Mouse (Mus musculus) liver, embryonic 11.5 days (tissue): ENCODE data around the gene H2al1a. TPM values are rescaled to one million over a fixed set of nuclear protein-coding genes. Genes with fewer than 3 reads are reported as not detected.
"Not testable (repeated sequence)": the region's sequence is repeated elsewhere in the genome, so short reads cannot be mapped to it uniquely, and the experiment has no call there.

ENCODE experiments used
- ATAC-seq: fragments of 200-750 bp; cut with Nextera tagmentation; replicated peaks from 2 replicates; pipeline ENCODE4 v1.8.0; 2017; ENCODE audit warnings: moderate number of reproducible peaks, mild to moderate bottlenecking, moderate TSS enrichment, moderate library complexity; ENCODE audit not compliant: low FRiP score
- DNase-seq: peaks from one replicate; pipeline ENCODE4 v3.0.0-alpha.2; 2017; ENCODE audit warnings: low spot score
- H3K27ac ChIP-seq: fragments of 300-500 bp; sonication (generic); 2 replicates; pipeline ENCODE4 v1.5.1; 2014; ENCODE audit warnings: mild to moderate bottlenecking, low read depth, low read length, control low read depth
- H3K27me3 ChIP-seq: fragments of 300-500 bp; sonication (generic); replicated peaks from 2 replicates; pipeline ENCODE4 v1.6.1; 2014; ENCODE audit warnings: low read length, mixed read lengths; ENCODE audit not compliant: control insufficient read depth, insufficient read depth
- H3K36me3 ChIP-seq: fragments of 300-500 bp; sonication (generic); 2 replicates; pipeline ENCODE4 v1.6.1; 2014; ENCODE audit warnings: mild to moderate bottlenecking, low read length, moderate library complexity, mixed read lengths; ENCODE audit not compliant: control insufficient read depth, insufficient read depth
- H3K4me1 ChIP-seq: fragments of 300-500 bp; sonication (generic); replicated peaks from 2 replicates; pipeline ENCODE4 v1.6.1; 2014; ENCODE audit warnings: low read length, mixed read lengths; ENCODE audit not compliant: control insufficient read depth, insufficient read depth
- H3K4me2 ChIP-seq: fragments of 300-500 bp; sonication (generic); 2 replicates; pipeline ENCODE4 v1.6.1; 2014; ENCODE audit warnings: mild to moderate bottlenecking, control low read depth, moderate library complexity
- H3K4me3 ChIP-seq: fragments of 300-500 bp; sonication (generic); 2 replicates; pipeline ENCODE4 v1.5.1; 2014; ENCODE audit warnings: low read depth, low read length, control low read depth
- H3K9ac ChIP-seq: fragments of 300-500 bp; sonication (generic); 2 replicates; pipeline ENCODE4 v1.6.1; 2014; ENCODE audit warnings: low read depth, low read length, control low read depth
- H3K9me3 ChIP-seq: fragments of 300-500 bp; sonication (generic); 2 replicates; pipeline ENCODE4 v1.6.1; 2016; ENCODE audit warnings: low read length, inconsistent platforms, mixed read lengths; ENCODE audit not compliant: control insufficient read depth
- WGBS: fragments of 180-500 bp; shearing (Covaris S2); extraction: QIAGEN DNeasy Blood & Tissue Kit; methylation state at CpG from one replicate; pipeline ENCODE4 v1.1.7; 2014; 5-methylcytosine and 5-hydroxymethylcytosine counted together
- polyA plus RNA-seq: library from polyadenylated mRNA; unstranded; fragments of >200 nt; fragmentation: Nextera tagmentation; extraction: Ambion mirVana; gene quantifications from 2 replicates; pipeline ENCODE4 v1.2.1, GENCODE M21; 2014

Gene H2al1a
- polyA plus RNA-seq, 1 experiment from 2014 or later = not detected

DNA sequence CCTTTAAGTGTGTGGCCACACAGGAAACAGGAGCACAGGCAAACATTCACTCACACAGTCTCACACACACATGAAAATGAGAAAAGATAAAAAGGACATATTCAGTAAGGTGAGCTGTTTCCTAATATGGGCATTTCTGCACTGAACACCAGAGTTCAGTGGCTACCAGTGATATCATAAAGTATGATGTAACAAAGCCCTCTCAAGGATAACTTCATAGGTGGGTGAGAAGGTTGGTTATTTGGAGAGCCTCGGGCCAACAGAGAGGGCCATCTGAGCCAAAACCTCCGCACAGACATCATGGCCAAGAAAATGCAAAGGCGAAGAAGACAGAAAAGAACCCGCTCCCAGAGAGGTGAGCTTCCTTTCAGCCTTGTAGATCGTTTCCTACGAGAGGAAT, 15.8 kb downstream of the H2al1a start, which contains the start of gene H2al1f:
Gene H2al1f (plus strand): TSS at position 301 of the 400 bp plus-strand sequence.
- not testable (repeated sequence) for H3K36me3 ChIP-seq, H3K4me2 ChIP-seq, H3K4me1 ChIP-seq, H3K27ac ChIP-seq, ATAC-seq, H3K9me3 ChIP-seq, DNase-seq, H3K27me3 ChIP-seq, H3K4me3 ChIP-seq, H3K9ac ChIP-seq
- no CpG with 5 or more reads among the region's 6 CpGs for WGBS

GRCm38 (mm10) chrX:11317956-11318355, 18.9 kb downstream of the H2al1a start, which contains the start of gene H2al1g:
Gene H2al1g, plus strand, starts transcription at chrX:11318256.
- not testable (repeated sequence) for H3K27me3 ChIP-seq, DNase-seq, H3K4me2 ChIP-seq, H3K9ac ChIP-seq, H3K4me3 ChIP-seq, H3K36me3 ChIP-seq, H3K27ac ChIP-seq, ATAC-seq, H3K4me1 ChIP-seq, H3K9me3 ChIP-seq
- no CpG with 5 or more reads among the region's 3 CpGs for WGBS

DNA sequence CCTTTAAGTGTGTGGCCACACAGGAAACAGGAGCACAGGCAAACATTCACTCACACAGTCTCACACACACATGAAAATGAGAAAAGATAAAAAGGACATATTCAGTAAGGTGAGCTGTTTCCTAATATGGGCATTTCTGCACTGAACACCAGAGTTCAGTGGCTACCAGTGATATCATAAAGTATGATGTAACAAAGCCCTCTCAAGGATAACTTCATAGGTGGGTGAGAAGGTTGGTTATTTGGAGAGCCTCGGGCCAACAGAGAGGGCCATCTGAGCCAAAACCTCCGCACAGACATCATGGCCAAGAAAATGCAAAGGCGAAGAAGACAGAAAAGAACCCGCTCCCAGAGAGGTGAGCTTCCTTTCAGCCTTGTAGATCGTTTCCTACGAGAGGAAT, 22.1 kb downstream of the H2al1a start, which contains the start of gene H2al1h:
Gene H2al1h (plus strand): TSS at position 301 of the 400 bp plus-strand sequence.
- not testable (repeated sequence) for H3K4me3 ChIP-seq, DNase-seq, H3K9ac ChIP-seq, ATAC-seq, H3K4me1 ChIP-seq, H3K4me2 ChIP-seq, H3K36me3 ChIP-seq, H3K27me3 ChIP-seq, H3K9me3 ChIP-seq, H3K27ac ChIP-seq
- no CpG with 5 or more reads among the region's 6 CpGs for WGBS

- not testable (repeated sequence) for H3K27me3 ChIP-seq, H3K4me3 ChIP-seq, H3K9ac ChIP-seq, H3K9me3 ChIP-seq, H3K4me2 ChIP-seq, ATAC-seq, H3K36me3 ChIP-seq, H3K27ac ChIP-seq, H3K4me1 ChIP-seq, DNase-seq
- WGBS = 89% methylated on average over 3 of the region's 5 CpGs
These were observed 25.3 kb downstream of the H2al1a start, which contains the start of gene H2al1i for GRCm38 (mm10) chrX:11324359-11324758. Gene H2al1i, plus strand, starts transcription at chrX:11324659.

GRCm38 (mm10) chrX:11327522-11327921, 28.5 kb downstream of the H2al1a start, which contains the start of gene H2al1j:
Gene H2al1j, plus strand, starts transcription at chrX:11327822.
- not testable (repeated sequence) for H3K9me3 ChIP-seq, H3K27ac ChIP-seq

DNA sequence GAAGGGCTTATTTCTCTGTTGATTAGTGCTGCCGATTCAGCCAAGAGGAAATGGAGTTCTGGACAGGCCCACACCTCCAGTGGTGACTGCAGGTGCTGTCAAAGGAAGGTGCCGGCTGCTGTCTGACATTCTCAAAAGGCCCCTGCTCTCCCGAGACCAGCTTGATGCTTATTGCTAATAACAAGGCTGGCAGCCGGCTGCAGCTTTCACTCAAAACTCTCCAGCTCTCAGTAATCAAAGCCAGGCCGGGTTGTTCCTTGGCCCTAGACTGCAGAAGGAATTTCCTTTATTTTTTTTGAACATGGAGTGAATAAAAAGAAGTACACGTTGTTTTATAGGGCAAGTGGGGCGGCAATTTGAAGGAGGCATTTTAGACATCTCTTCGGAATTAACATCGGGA, 46.7 kb downstream of the H2al1a start:
- 73% methylated on average over 9 of the region's 9 CpGs for WGBS
- Histone ChIP-seq H3K9ac (no peak overlapping the region), H3K4me3 (no peak overlapping the region), H3K4me2 (no peak overlapping the region), H3K36me3 (no peaks in the 10 kb centered on the region), H3K27me3 (peaks cover 8% of the 10 kb centered on the region; the same call in 1 of the 2 replicates), H3K27ac (no peak overlapping the region), H3K9me3 (no peaks in the 10 kb centered on the region), H3K4me1 (no peaks in the 10 kb centered on the region)
- DNase-seq = no peak
- no peak for ATAC-seq

More at GRCm38 (mm10) chrX:11327522-11327921, 28.5 kb downstream of the H2al1a start, which contains the start of gene H2al1j:
- not testable (repeated sequence) for DNase-seq, H3K4me1 ChIP-seq, H3K4me3 ChIP-seq, ATAC-seq, H3K9ac ChIP-seq, H3K4me2 ChIP-seq, H3K36me3 ChIP-seq, H3K27me3 ChIP-seq
- 78% methylated on average over 2 of the region's 2 CpGs for whole genome bisulfite sequencing

DNA sequence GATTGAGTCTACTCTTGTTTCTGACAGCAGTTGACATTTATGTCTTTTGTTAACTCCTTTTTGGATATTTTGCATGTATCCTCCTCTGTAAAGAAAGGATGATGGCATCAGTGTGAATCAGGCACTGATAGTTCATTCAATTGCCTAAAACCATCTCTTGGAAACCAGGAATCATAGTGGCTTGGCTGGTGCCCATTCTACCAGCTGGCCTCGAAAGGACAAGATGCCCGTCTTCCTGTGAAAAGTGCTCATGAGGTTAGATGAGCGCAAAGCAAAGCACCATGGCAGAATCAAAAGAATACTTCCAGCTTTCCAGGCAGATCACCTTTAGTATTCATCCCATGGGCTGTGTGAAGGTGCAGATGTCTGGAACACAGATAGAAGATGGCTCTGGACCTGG, 47.7 kb downstream of the H2al1a start:
- H3K9me3 ChIP-seq = no peaks in the 10 kb centered on the region
- no peak overlapping the region for H3K9ac ChIP-seq
- no peaks in the 10 kb centered on the region for H3K36me3 ChIP-seq
- no peak overlapping the region for H3K4me2 ChIP-seq
- no peak overlapping the region for H3K4me3 ChIP-seq
- H3K4me1 ChIP-seq = no peaks in the 10 kb centered on the region
- peaks cover 8% of the 10 kb centered on the region; the same call in 1 of the 2 replicates for H3K27me3 ChIP-seq
- no peak overlapping the region for H3K27ac ChIP-seq
- DNase-seq = no peak
- 88% methylated on average over 3 of the region's 3 CpGs for WGBS
- no peak for ATAC-seq

Other genes with a start within 250 kb of the H2al1a start
- gene H2al1b, start 3.2 kb downstream of the H2al1a start, polyA plus RNA-seq = not detected in 2 replicates
- not detected in 2 replicates for gene H2al1c, start 6.4 kb downstream of the H2al1a start, polyA plus RNA-seq
- not detected in 2 replicates for gene H2al1d, start 9.6 kb downstream of the H2al1a start, polyA plus RNA-seq
- not detected in 2 replicates for gene H2al1e, start 12.7 kb downstream of the H2al1a start, polyA plus RNA-seq
- gene H2al1f, start 15.9 kb downstream of the H2al1a start, polyA plus RNA-seq = not detected in 2 replicates
- not detected in 2 replicates for gene H2al1g, start 19.0 kb downstream of the H2al1a start, polyA plus RNA-seq
- gene H2al1h, start 22.2 kb downstream of the H2al1a start, polyA plus RNA-seq = not detected in 2 replicates
- not detected in 2 replicates for gene H2al1i, start 25.4 kb downstream of the H2al1a start, polyA plus RNA-seq
- gene H2al1j, start 28.6 kb downstream of the H2al1a start, polyA plus RNA-seq = not detected in 2 replicates